Mouse (Mus musculus) kidney, postnatal 0 days (tissue): Measurements from ENCODE around the gene Skp1a. TPM values are rescaled to one million over a fixed set of nuclear protein-coding genes. Genes with fewer than 3 reads are reported as not detected.
"Not testable (repeated sequence)": the region's sequence is repeated elsewhere in the genome, so short reads cannot be mapped to it uniquely, and the experiment has no call there.

ENCODE experiments used
- ATAC-seq: fragments of 200-750 bp; cut with Nextera tagmentation; replicated peaks from 2 replicates; pipeline ENCODE4 v1.8.0; 2017; ENCODE audit warnings: low read depth, moderate number of reproducible peaks, moderate TSS enrichment, moderate library complexity; ENCODE audit not compliant: low FRiP score
- DNase-seq: peaks from one replicate; pipeline ENCODE4 v3.0.0-alpha.2; 2016; ENCODE audit warnings: low spot score
- H3K27ac ChIP-seq: fragments of 300-500 bp; sonication (generic); 2 replicates; pipeline ENCODE4 v1.5.1; 2014; ENCODE audit warnings: mild to moderate bottlenecking
- H3K27me3 ChIP-seq: fragments of 300-500 bp; sonication (generic); 2 replicates; pipeline ENCODE4 v1.6.1; 2014; ENCODE audit warnings: low read length, mixed read lengths; ENCODE audit not compliant: insufficient read depth
- H3K36me3 ChIP-seq: fragments of 300-500 bp; sonication (generic); 2 replicates; pipeline ENCODE4 v1.6.1; 2014; ENCODE audit warnings: low read length, mixed read lengths; ENCODE audit not compliant: insufficient read depth
- H3K4me1 ChIP-seq: fragments of 300-500 bp; sonication (generic); replicated peaks from 2 replicates; pipeline ENCODE4 v1.6.1; 2014; ENCODE audit warnings: antibody characterized with exemption, low read length, mixed read lengths; ENCODE audit not compliant: insufficient read depth
- H3K4me2 ChIP-seq: fragments of 300-500 bp; sonication (generic); 2 replicates; pipeline ENCODE4 v1.6.1; 2014; ENCODE audit warnings: mild to moderate bottlenecking, low read length, moderate library complexity, mixed read lengths
- H3K4me3 ChIP-seq: fragments of 300-500 bp; sonication (generic); replicated peaks from 2 replicates; pipeline ENCODE4 v1.5.1; 2014; ENCODE audit warnings: low read depth, low read length
- H3K9ac ChIP-seq: fragments of 300-500 bp; sonication (generic); 2 replicates; pipeline ENCODE4 v1.6.1; 2014; ENCODE audit warnings: low read depth, low read length
- H3K9me3 ChIP-seq: fragments of 300-500 bp; sonication (generic); replicated peaks from 2 replicates; pipeline ENCODE4 v1.6.1; 2016; ENCODE audit warnings: low read length, inconsistent platforms, mixed read lengths
- CTCF ChIP-seq: IDR thresholded peaks from 2 replicates; pipeline ENCODE4 v1.5.1; 2016; ENCODE audit warnings: antibody characterized with exemption, low read depth, mild to moderate bottlenecking, moderate library complexity
- WGBS: fragments of 180-500 bp; shearing (Covaris S2); extraction: QIAGEN DNeasy Blood & Tissue Kit; methylation state at CpG from one replicate; pipeline ENCODE4 v1.1.7; 2014; 5-methylcytosine and 5-hydroxymethylcytosine counted together
- polyA plus RNA-seq: library from polyadenylated mRNA; unstranded; fragments of >200 nt; fragmentation: Nextera tagmentation; extraction: Ambion mirVana; gene quantifications from 2 replicates; pipeline ENCODE4 v1.2.1, GENCODE M21; 2015

Gene Skp1a
- polyA plus RNA-seq: 917 and 950 TPM in 2 replicates

DNA sequence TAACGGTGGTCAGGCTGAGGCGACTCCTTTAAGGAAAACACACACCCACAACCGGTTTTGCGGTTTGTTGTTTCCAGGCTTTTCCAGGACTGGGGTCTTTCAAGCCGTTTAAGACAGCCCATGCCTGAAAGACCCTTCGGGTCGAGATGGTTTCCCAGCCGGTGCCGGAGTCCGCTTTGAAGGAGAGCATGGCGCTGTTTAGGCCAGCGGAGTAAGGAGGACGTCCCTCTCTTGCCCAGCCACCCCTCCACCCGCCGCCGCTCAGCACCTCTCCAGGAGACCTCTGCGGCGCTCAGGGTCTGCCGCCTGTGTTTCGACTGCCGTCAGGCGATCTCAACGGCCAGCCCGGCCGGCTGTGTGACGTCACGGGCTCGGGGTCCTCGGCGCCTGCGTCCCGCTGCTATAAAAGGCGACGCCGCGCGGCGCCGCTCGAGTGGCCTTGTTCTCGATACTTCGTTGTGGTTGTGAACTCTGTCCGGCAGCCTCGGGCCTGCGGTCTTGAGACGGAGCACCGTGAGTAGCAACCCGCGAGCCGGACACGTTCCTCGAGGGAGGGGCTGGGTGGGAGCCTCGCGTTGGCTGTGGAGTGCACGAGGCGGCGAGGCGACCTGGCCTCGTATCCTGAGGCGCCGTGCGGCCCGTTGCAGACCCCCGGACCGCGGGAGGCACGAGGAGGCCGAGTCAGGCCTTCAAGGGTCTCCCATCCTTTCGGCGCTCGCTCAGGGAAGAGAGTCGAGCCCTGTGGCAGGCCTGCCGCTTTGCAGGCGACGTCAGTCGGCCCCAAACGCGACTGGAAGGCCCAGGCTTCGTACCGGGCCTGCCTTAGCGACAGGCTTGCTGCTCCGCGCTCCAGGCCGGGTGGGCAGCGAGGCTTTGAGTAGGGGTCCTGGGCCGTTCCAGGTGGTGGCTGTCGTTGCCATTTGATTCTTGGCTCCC, at the start of gene Skp1a:
TSS of gene Skp1a (plus strand) at position 390 of the 936 bp plus-strand sequence.
- TF ChIP-seq CTCF: no peak
- peaks cover 9% of the 10 kb centered on the region; the same call in 1 of the 2 replicates for H3K4me1 ChIP-seq
- peak; percentile 95 for DNase-seq
- H3K36me3 ChIP-seq: 0 out of 2 replicates have a peak, but pooled peaks cover 4% of the 10 kb centered on the region
- peak within 1 kb of the TSS; percentile 92 for H3K4me3 ChIP-seq
- no peaks in the 10 kb centered on the region for H3K27me3 ChIP-seq
- ATAC-seq: peak; percentile 91
- H3K9me3 ChIP-seq: no peaks in the 10 kb centered on the region
- H3K27ac ChIP-seq: peak within 1 kb of the TSS; percentile 98
- H3K4me2 ChIP-seq: peak within 1 kb of the TSS; percentile 76
- peak within 1 kb of the TSS; percentile 98 for H3K9ac ChIP-seq
- under 1% methylated on average over 87 of the region's 87 CpGs for WGBS

DNA sequence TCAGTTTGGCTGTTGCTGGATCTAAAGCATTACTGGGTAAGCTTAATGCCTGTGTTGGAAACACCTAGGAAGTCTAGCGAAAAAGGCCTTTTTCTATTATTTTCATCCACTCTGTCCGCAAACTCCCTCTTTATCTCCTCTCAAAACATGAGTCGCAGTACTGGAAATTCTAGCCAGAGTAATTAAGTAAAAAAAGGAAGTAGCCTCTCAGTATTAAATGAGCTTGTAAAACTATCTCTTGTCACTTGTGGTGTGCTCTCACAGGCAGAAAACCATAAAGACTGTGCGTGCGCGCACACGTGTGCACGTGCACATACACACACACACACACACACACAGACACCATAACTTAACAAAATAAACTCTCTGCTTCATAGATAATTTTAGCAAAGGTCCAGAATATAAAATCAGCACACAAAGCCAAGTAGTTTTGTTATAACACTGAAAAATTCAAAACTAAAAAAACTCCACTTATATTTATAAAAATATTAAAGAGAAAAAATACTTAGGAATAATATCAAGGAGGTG, 35.2 kb upstream of the Skp1a start:
- not testable (repeated sequence) for H3K4me3 ChIP-seq, DNase-seq, H3K4me1 ChIP-seq, H3K27ac ChIP-seq, H3K4me2 ChIP-seq, H3K9me3 ChIP-seq, H3K27me3 ChIP-seq, ATAC-seq, H3K9ac ChIP-seq, H3K36me3 ChIP-seq
- WGBS: 76% methylated on average over 8 of the region's 8 CpGs

DNA sequence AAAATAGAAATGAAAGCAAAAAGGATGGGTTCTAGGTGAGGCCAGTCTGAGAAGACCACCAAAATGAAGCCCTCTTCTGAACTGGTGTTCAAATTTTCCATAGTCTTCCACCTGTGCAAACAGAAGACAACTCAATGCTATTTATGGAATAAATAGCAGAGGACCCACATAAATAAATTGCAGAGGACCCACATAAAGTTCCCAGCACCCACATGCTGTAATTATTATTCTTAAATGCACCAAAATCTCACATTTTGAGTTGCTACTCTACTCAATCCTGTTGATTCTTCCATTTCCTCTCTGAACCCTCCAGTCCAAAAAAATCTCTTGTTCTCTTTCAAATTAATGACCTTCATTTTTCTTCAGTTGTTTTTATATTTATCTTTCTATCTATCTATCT, 17.9 kb upstream of the Skp1a start, which contains the start of gene Olfr1371:
TSS of gene Olfr1371 (minus strand) at position 101 of the 400 bp plus-strand sequence.
- no peak within 1 kb of the TSS for H3K4me3 ChIP-seq
- no peak for TF ChIP-seq CTCF
- H3K4me1 ChIP-seq: no peaks in the 10 kb centered on the region
- H3K4me2 ChIP-seq: no peak within 1 kb of the TSS
- no peak for DNase-seq
- H3K9me3 ChIP-seq: no peaks in the 10 kb centered on the region
- H3K27me3 ChIP-seq: no peaks in the 10 kb centered on the region
- H3K36me3 ChIP-seq: no peaks in the 10 kb centered on the region
- ATAC-seq: no peak
- no peak within 1 kb of the TSS for H3K9ac ChIP-seq
- no peak within 1 kb of the TSS for H3K27ac ChIP-seq

DNA sequence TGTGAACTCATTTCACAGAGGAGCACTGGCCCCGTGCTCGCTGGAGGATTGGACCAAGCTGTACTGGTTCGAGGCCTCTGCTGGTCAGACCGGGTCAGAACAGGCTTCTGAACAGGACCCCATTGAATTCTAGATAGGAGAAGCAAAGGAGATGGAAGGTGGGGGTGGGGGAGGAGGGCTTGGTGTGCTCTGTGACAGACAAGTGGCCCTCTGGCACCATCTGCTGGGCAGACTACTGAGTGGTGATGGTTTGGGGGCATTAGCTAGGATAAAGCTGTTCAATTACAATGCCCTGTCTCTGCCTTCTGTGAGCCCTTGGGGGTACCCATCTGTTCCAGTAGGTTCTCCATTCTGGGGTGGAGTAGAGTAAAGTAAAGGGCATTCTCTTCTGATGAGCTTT, 11.5 kb upstream of the Skp1a start:
- ATAC-seq: peak; percentile 34; the same call in 1 of the 2 replicates
- 11% methylated on average over 4 of the region's 4 CpGs for WGBS

DNA sequence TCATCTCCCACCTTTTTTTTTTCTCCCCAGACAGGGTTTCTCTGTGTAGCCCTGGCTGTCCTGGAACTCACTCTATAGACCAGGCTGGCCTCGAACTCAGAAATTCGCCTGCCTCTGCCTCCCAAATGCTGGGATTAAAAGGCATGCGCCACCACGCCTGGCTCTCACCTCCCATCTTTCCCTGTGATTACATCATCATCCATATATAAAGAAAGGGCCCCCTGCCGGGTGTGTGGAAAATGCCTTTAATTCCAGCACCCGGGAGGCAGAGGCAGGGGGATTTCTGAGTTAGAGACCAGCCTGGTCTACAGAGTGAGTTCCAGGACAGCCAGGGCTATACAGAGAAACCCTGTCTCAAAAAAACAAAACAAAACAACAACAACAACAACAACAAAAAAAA, 9.9 kb upstream of the Skp1a start:
- ATAC-seq, H3K9me3 ChIP-seq, H3K4me3 ChIP-seq, H3K4me1 ChIP-seq, DNase-seq, H3K27me3 ChIP-seq, H3K9ac ChIP-seq, H3K27ac ChIP-seq, H3K4me2 ChIP-seq, H3K36me3 ChIP-seq: not testable (repeated sequence)
- WGBS: 86% methylated on average over 6 of the region's 6 CpGs

More for the DNA sequence above, 11.5 kb upstream of the Skp1a start:
- H3K4me3 ChIP-seq: no peak overlapping the region
- no peak overlapping the region for H3K9ac ChIP-seq
- no peak overlapping the region for H3K4me2 ChIP-seq
- no peaks in the 10 kb centered on the region for H3K9me3 ChIP-seq
- no peak overlapping the region for H3K27ac ChIP-seq
- no peaks in the 10 kb centered on the region for H3K27me3 ChIP-seq
- H3K36me3 ChIP-seq: no peaks in the 10 kb centered on the region
- H3K4me1 ChIP-seq: no peaks in the 10 kb centered on the region
- TF ChIP-seq CTCF: peak; percentile 90
- DNase-seq: peak; percentile 79

DNA sequence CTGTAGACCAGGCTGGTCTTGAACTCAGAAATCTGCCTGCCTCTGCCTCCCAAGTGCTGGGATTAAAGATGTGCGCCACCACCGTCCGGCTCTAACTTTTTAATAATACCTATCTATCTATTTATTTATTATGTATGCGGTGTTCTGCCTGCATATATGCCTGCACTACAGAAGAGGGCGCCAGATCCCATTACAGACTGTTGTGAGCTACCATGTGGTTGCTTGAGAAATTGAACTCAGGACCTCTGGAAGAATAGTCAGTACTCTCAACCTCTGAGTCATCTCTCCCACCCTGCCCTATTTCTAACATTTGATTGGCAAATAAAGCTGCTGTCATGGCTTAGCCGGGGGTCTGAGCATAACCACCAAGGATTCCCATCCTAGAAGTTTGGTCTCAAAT, 8.9 kb upstream of the Skp1a start:
- no peaks in the 10 kb centered on the region for H3K36me3 ChIP-seq
- no peak overlapping the region for H3K9ac ChIP-seq
- no peak overlapping the region for H3K4me2 ChIP-seq
- ATAC-seq (no peak), DNase-seq (no peak)
- TF ChIP-seq CTCF: peak; percentile 61
- no peak overlapping the region for H3K4me3 ChIP-seq
- 73% methylated on average over 6 of the region's 6 CpGs for WGBS
- no peaks in the 10 kb centered on the region for H3K9me3 ChIP-seq
- no peak overlapping the region for H3K27ac ChIP-seq
- H3K27me3 ChIP-seq: no peaks in the 10 kb centered on the region
- no peaks in the 10 kb centered on the region for H3K4me1 ChIP-seq
